8 mouse cellular contexts compared by ENCODE assay signal in the genomic region with DNA sequence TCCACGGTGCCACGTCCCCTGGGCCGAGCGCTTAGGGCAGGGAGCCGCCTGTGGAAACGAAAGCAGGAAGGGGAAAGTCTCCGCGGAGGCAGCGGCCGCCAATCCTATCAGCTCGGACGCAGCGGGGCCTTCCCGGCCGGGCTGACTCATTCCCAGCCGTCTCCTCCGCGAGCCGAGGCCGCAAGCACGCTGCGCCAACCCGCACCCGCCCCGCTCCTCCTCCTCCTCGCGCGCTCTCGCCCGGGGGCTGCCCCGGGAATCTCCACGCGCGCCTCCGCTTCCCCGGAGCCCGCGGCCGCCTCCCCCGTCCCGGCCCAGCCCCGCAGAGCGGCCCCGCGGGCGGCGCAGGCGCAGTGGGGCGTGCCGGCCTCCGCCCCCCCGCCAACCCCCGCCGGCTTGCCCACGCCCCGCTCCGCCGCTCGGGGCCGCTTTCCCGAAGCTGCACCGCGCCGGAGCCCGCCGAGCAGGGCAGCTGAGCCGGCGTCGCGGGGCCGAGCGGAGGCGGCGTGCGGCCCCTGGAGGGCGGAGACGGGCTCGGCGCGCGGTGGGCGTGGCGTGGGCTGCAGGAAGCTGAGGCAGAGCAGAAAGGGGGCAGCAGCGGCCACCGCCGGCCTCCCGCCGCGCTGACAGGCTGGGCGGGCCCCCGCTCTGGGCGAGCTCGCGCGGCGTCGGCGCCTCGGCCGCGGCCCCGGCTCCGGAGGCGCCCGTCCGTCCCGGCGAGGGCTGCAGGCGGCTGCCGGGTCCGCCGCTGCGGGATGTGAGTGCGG. TPM values are rescaled to one million over a fixed set of nuclear protein-coding genes. Genes with fewer than 3 reads are reported as not detected.
DNase-seq lines count a peak whose midpoint lies in the region; ATAC-seq lines count a peak whose summit lies in the region.

A gene (plus strand): TSS at position 638 of the 767 bp plus-strand sequence.

- DNase-seq in adrenal gland, adult 18-20 months (ENCODE audit: low spot score in 2 of 2) = peak; percentile 94 to 96
- peak; percentile 95 for DNase-seq in embryo, embryonic 10 days (ENCODE audit: low spot score)
- peak; percentile 93 for DNase-seq in gastrocnemius, postnatal 10 days
- peak; percentile 90 for DNase-seq in induced T-regulatory cell, adult 2 months (ENCODE audit: low read depth)
- peak; percentile 84 to 89 for DNase-seq in left cerebral cortex, postnatal 14 days (ENCODE audit: low spot score in 2 of 2)
- DNase-seq in right cerebral cortex, postnatal 14 days = peak; percentile 89
- peak; percentile 89 for DNase-seq in urinary bladder, postnatal 25 days (ENCODE audit: low spot score)

- intact Hi-C loops in left cerebral cortex, postnatal 14 days (cut with DNase I) = loop anchor here (1.0 to 10.0 kb wide), 4 partner anchors 109 to 204 kb away; a partner anchor contains a TSS

- ATAC-seq in megakaryocyte-erythroid progenitor cell, adult 5-6 weeks (replicated peaks; ENCODE audit: low FRiP score, low TSS enrichment, poor library complexity, severe bottlenecking) = peak; percentile 71

RNA-seq across cellular contexts. Expression of the gene that starts here (rescaled TPM):
- 10 to 100 TPM; 13.0 to 18.2 TPM for total RNA-seq in adrenal gland, adult 18-20 months (2021)
- 10 to 100 TPM; 16.6 to 19.2 TPM for total RNA-seq in gastrocnemius, postnatal 10 days (2021)
- total RNA-seq in left cerebral cortex, postnatal 14 days (2021) = 10 to 100 TPM; 24.1 to 27.8 TPM
- total RNA-seq in megakaryocyte-erythroid progenitor cell, adult 5-6 weeks (2014; fragmentation: Nextera tagmentation) = 45.8 and 57.1 TPM in 2 replicates
- total RNA-seq in megakaryocyte-erythroid progenitor cell, adult 5-6 weeks (2017) = 82.8 and 85.8 TPM in 2 replicates

Comparison
In these comparisons a context has a peak if more than half of its experiments do, and no peak if none do; other contexts are left out.
1. Peak in every context shown above with its lines: DNase-seq and ATAC-seq.